Mouse (Mus musculus) ovary, postnatal 10 days (tissue): ENCODE measurements around the gene Zfp706.

Experiments used
- DNase-seq: peaks from one replicate; pipeline ENCODE4 v3.0.0; 2022; ENCODE audit warnings: low spot score

Gene Zfp706

DNA sequence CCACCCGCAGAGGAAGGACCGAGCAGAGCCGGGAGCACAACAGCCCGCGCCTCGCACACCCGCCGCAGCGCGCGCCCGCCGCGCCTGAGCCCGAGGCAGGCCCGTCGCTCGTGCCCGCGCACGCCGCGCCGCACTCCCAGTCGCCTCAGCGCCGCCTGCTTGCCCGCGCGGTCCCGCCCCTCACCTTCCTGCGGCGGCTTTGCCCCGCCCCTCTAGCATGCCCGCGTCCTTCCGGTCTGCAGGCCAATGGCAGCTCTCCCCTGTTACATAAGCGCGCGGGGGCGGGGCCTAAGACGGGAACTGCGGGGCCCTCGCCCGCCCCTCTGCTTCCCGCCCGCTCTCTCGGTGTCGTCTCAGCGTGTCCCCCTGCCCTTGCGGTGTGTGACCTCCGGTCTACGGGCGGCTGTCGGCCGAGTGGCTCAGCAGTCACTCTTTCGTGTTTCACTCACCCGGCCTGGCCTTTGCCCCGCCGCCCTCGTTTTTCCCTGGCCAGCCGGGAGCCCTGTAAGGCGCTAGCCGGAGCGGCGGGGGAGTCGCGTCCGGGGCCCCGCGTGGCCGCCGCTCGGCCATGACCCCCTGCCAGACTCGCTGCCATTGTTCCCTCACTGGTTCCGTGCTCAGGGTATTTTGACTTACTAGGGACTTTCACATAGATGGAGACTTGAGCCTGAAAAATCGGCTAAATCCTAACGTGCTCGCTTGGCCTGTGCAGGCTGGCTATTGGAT, at the start of gene Zfp706:
TSS of gene Zfp706 (minus strand) at position 541 of the 726 bp plus-strand sequence.
- DNase-seq, result peak; percentile 94

DNA sequence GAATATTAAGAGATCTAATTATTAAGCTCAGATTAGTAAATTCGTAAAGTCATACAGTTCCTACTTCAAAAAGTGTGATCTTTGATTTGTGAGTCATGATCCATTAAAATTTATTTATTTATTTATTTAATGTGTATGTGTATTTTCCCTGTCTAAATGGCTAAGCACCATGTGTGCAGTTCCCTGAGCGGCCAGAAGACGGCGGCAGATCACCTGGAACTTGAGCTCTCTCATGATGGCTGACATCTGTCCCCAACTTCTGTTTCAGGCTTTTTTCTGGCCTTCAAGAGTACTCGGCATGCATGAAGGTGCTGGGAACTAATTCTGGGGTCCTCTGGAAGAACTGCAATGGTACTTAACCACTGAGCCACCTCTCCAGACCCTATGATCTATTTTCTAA, 47.0 kb upstream of the Zfp706 start:
- no peak for DNase-seq

DNA sequence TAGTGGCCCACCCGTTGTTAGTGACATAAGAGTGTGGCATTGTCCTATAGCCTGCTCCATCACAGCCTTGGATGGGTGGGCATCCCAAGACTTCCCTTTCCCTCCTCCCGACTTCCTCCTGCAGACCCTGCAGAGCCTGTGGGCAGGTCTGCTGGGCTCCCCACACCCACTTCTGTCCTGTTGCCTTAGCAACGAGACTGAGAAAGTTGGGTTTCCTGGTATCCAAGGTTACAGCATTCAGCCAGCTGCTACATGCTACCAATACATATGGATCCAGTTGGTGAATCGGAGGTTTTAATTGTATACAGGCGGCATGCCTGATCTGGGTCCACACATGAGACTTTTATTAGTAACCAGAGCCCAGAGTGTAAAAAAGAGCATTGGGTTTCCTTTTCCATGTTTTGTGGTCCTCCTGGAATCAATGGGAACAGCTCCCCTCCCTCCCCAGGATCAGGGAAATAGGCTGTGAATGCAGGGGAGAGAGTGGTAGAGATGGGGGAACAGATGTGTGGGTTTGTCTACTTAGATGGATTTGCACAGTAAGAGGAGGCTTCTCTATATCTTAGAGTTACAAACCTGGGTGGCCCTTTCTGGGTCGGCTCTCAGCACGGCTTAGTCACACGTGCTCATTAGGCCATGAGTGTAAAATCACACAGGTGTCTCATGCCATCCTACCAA, 45.7 kb upstream of the Zfp706 start:
- DNase-seq, result no peak

DNA sequence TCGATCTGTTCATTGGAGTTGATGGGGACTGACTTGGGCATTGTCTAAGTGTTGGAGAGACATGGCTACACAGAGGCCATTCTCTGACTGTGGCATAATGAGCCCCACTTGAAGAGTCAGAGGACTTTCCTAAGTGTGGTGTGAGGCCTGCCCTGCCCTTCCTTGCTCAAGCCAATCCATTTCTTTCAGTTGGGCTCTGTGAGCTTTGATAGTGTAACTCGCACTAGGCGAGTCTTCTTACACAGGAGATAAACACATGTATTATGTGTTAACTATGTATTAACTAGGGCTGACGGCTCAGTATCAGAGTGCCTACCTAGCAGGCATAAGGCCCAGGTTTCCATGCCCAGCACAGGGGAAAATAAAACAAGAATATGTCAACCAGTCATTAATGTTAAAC, 39.8 kb upstream of the Zfp706 start:
- DNase-seq, result no peak

DNA sequence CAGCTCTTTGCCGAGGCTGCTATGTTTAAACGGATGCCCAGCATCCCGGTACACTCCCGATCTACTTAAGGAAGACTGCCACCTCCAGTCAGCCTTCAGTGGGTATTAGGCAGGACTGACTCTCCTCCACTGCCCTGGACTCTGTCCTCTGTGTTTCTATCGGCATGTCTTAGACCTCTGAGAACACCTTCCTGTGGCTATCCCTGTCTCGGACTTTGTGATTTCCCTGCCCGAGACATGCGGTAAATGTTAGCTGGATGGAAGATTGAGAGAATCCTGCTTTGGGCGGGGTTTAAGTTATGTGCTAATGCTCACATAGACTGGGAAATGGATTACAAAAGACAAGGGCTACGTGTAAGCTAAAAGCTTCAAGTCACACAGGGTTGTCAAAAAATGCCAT, 39.0 kb upstream of the Zfp706 start:
- DNase-seq, result no peak

DNA sequence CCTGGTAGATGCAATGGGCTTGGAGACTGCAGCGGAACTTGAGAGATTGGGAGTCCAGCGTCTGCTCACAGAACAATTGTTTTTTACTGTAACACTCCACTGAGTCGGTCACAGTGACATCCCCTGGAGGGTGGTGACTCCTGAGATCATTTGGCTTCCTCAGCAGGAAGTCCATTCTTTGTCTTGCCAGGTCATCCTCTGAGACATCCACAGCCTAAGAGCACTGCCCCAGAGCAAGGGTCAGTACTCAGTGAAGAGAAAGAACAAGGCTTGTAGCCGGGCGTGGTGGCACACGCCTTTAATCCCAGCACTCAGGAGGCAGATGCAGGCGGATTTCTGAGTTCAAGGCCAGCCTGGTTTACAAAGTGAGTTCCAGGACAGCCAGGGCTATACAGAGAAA, 38.6 kb upstream of the Zfp706 start:
- DNase-seq, result no peak

DNA sequence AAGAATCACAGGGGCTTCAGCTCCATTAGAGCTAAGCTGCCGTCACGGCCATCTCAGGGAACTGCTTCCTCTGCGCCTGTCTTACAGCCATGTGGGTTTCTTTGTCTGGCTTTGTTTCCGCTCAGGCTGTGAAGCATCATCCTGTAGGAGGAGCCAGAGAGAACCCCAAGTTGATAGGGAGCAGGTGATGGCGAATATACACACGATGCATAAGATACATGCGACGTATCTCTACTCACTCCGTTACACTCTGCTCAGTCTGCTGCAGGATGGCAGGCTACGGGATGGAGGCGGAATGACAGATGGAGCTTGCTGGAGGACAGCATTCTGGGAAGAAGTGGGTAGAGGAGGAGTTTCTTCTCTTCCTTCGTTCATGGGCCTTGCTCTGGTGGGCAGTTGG, 37.9 kb upstream of the Zfp706 start:
- no peak for DNase-seq

DNA sequence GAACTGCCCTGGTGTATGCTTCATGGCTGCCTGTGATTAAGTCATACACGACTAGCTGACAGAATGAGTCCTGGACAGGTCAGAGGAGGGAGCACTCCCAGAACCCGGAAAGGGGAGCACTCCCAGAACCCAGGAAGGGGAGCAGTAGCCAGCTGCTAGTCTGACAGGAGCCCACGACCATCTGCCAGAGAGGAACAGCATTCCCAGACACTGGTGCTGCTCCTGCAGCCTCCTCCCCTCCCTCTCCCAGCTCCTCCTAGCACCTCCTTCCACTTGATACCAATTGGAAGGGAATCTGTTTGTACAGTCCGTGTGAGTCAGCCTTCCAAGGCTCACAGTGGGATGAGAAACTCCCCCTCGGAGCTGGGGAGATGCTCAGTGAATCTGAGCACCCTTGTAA, 35.0 kb upstream of the Zfp706 start:
- no peak for DNase-seq

DNA sequence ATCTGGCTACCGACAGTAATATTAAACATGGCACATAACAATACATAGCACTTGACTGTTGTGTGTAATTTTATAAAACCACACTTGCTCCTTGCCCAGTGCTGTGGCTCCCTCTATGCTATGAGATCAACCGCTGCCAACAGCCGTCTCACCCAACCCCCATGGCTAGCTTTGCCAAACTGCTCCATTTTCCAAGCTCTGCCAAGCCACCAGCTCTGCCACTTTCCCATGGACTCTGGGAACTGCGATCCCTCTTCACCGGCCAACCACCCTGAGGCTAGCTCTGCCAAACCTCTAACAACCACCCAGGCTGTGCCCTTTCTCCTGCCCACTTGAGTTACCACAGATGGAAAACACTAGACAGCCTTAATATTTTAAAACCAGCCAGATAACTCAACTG, 33.6 kb upstream of the Zfp706 start:
- no peak for DNase-seq

DNA sequence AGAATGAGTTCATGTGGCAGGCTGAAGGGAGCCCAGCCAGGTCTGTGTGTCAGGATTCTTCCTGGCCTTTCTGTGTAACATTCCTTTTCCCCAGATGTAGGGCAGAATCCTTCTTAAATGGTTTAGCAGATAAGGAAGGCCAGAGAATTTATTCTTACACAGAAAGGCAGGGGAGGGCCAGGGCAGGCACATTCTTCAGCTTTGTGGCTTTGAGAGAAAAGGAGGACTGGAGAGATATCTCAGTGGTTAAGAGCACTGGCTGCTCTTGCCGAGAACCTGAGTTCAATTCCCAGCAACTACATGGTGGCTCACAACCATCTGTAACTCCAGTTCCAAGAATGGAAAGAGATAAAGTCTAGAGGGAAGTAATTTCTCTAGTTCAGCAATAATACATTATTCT, 31.1 kb upstream of the Zfp706 start:
- no peak for DNase-seq

DNA sequence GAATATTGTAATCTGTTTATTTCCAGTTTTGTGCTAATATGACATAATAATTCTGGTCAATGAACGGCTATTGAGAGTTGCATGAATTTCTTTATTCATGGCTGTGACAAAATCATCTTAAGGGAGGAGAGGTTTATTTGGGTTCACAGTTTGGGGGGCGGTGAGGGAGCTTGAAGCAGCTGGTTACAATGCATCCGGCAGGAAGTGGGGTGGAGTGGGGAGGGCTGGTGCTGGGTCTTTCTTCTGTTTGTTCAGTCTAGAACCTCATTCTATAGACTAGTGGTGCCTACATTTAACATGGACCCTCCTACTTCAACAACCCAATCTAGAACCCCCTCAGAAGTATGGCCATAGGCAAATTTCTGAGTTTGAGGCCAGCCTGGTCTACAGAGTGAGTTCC, 30.1 kb upstream of the Zfp706 start:
- DNase-seq, result no peak

DNA sequence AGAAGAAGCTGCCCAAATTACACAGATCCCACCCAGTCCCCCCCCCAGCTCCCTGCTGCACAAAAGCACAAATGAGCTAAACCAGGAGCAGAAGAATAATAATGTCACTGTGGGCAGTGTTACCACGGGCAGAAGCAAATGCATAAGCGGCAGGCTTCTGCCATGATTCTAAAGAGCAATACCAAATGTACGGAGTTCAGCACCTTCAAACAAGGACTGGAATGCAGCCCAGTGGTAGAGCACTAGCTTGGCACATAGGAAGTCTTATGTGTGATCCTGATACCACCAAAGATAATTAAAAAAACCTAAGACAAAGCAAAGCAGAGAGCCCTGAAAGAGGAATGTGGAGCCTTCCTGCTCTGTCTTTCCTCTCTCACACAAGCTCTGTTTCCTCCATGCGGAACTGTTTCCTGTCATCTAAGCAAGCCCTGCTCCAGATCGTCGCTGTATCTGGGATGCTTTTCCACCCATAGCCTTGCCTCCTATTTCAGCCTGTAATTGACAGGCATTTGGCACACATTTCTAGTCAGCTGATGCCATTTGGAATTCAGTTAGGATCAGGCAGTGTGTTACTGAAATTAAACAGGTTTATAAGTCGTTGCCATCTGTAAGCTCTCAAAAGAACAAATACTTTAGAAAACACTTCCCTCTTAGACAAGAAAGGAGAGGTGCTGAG, 29.0 kb upstream of the Zfp706 start:
- DNase-seq, result no peak

DNA sequence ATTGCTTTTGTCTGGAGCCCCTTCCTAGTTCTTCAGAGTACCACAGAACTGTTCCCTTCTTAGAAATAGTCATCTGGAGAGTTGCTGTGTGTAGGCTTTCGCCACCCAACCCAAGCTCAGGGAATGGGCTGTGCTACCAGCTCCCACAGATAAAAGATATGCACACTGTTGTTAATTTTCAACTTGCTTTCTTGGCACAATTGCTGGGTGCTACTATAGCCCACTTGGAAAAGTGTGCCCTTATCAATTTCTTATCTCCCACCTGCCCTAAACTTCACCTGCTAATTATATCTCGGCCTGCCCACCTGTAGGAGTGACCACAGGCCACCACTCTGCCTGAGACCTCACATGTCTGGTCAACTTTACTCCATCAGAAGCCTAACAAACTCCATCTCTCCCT, 26.6 kb upstream of the Zfp706 start:
- no peak for DNase-seq

DNA sequence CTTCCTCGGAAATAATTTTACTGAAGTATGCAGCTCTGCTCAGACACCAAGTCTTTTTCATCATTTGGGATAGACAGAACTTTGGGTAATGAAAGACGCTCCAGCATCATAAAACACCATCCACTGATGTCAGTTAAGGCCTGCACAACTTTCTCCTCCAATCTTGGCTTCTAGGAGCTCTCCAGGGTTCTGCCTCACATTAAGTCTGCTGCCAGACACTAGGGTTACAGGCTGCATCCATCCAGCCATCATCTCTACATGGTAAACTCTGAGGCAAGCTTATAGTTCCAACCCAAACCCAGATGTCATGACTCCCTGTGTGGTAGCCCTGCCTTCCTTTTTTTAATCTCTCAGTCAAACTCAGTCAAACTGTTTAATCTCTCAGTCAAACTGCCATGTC, 25.9 kb upstream of the Zfp706 start:
- no peak for DNase-seq

DNA sequence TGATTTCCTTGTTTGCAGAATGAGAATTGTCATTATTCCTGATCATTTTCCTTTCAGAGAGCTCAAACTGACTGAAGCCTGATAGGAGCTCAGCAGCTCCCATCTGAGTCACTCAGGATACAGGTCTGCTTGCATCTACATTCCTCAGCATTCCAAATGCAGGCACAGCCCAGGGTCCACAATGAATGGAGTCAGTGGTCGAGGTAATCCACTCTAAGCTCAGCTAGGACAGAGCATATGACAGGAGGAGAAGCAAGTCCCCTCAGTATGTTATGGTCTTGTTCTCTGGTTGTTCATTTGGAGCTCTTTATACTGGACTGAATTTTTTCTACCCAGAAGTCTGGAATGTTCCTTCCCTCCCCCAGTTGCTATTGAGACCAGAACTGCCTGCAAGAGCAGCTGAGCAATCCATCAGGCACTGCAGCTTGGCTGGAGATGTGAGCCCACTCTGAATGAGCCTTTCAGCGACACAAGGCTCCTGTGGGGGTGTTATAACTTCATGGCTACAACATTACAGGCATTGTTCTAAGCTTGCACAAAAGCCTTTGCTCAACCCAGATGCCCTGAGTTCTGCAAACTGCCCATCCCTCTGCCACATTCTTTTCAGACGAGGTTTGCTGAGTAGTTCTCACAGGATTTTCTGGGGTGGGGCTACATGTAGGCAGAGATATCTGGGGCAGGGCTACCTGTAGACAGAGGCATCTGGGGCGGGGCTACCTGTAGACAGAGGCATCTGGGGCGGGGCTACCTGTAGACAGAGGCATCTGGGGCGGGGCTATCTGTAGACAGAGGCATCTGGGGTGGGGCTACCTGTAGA, 24.0 kb upstream of the Zfp706 start:
- DNase-seq, result no peak

DNA sequence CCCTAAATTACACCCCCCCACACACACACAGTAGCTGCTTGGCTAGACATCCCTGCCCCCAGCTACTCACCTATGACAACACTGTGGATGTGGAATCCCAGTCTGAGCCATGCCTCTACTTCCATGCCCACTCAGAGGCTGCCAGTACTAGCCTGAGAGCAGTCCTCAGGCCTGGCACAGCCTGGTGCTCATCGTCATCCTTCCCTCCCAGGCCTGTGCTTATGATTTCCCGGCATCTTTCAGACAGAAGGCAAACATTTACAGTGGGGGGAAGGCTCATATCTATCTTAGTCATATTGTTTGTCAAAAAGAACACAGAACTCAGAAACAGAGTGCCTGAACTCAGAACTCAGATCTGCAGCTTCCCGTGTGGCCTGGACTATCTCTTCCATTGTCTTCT, 23.4 kb upstream of the Zfp706 start:
- no peak for DNase-seq

DNA sequence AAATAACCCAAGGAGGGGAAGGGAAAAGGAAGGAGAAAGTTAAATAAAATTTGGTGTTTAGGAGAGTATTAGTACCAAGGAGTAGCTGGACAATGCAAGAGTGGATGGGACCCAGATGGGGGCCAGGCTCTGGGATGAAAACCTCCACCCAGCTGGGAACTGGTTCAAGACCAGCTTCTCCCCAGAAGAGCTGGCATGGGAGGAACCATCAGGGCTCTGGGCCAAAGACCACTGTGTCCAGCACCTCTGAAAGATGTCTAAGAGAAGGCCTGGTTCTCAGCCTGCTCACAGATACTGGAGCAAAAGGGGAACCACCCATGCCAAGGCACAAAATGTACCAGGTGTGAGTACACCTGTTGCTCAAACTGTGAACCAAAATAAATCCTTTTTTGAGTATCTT, 20.4 kb upstream of the Zfp706 start:
- DNase-seq, result no peak

DNA sequence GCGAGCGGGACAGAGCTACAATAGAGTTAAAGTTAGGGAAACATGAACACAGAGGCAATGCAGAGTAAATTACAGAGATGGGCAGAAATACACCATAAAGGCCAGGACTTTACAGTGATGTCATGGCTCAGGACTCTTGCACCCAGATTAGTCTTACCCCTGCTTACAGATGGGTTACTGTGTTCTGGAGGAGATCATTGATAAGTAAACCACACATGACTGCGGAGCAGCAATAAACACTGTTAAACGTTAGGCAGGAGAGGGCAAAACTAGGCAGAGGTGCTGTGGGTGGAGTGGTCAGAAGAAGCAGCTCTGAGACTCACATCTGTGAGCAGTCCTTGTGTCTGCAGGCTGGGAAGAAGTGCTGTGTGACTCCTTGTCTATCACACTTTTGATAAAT, 18.9 kb upstream of the Zfp706 start:
- no peak for DNase-seq

DNA sequence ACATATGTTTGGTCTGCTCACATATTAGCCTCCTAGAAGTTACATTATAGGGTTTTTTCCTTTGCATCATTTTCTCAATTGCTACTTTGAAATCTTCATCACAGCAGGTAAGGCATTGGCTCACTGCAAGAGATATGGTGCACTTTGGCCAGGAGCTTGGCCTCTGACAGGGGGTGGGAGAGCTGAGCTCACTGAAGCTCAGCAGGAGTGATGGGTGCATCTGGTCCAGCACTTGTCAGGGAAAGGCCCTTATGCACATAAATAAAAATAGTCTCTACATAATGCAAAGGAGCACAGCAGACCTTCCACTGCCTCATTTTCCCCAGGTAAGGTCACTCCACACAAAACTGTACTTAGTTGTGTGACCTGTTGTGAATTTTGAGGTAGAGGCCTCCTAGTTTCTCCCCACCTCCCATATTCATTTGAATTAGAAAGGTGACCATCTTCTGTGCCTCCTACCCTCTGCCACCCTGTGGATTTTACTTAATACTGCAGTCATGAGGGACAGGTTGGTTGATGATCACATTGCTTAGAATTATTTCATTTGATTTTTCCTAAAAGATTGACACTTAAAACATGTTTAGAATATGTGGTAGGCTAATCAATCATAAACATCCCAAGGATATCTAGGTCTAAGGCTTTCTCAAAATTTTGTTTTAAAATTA, 13.1 kb upstream of the Zfp706 start:
- DNase-seq, result no peak

DNA sequence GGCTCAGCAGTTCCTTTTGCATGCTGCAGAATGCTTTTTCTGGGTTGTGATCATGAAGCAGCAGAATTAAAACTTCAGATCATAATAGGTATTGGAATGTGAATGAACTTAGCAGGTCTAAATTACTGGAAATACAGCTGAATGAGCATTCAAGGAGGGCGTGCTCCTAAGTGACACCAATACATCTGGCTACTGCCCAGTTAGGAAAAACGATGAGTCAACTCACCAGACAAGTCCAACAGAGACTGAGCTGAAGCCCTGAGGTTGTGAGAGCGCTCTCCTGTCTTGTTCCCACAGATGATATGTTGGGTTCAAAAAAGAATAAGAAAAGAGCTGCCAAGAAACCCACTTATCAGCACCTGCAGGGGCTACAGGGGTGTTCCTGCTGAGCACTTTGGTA, 11.9 kb upstream of the Zfp706 start:
- DNase-seq, result no peak

DNA sequence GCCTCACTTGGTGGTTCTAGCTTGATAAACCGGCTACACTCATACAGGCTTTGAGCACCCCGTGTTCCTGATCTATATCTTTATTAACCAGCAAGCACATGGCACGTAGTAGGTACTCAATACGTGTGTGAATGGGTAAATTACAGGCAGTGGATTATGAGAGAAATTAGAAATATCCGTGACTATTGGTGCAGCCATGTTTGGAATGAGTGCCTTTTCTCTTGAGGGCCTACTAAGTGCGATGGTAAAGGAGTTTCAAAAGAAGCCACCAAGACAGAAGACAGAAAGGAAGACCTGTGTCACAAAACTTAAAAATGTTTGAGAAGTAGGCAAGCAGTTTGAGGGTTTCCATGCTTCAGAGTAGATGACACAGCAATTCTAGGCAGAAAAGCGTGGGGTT, 4.3 kb upstream of the Zfp706 start:
- no peak for DNase-seq

DNA sequence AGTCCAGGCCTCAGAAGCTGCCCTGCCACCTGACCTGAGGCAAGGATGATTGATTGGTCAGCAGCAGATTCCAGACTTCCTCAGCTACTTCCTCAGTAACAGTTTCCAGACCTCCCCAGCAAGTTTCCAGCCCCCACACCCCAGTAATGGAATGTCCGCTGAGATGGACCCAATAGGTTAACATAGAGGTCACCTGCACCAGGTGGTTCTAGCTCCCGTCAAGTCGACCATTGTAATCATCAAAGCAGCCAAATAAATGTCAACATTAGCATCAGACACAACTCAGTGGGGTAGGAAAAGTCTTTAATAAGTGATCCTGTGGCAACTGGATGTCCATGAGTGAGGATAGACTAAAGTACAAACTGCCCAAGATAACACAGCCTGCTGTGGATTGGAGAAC, 3.7 kb upstream of the Zfp706 start:
- DNase-seq, result no peak
